Mouse (Mus musculus) ES-Bruce4 (cell line): Measurements from ENCODE around the gene Wdr89.

ENCODE experiments used
- CTCF ChIP-seq: IDR thresholded peaks from one replicate; pipeline ENCODE4 v1.8.1; 2011; ENCODE audit warnings: low read depth, low read length
- EP300 ChIP-seq: IDR thresholded peaks from 2 replicates; pipeline ENCODE4 v1.6.1; 2011; ENCODE audit warnings: low read depth, low read length; ENCODE audit not compliant: insufficient read depth
- POLR2A ChIP-seq: IDR thresholded peaks from one replicate; pipeline ENCODE4 v1.8.1; 2011; ENCODE audit warnings: low read length; ENCODE audit not compliant: insufficient read depth

- TF ChIP-seq EP300 (no peak), CTCF (no peak), POLR2A (no peak)
Measured at GRCm38 (mm10) chr12:75706670-75707069, 37.3 kb upstream of the Wdr89 start.
